Mouse (Mus musculus) spleen, adult 2 months (tissue): ENCODE data around the gene Gm42906.

Experiments
- CTCF ChIP-seq: fragments of 200-500 bp; IDR thresholded peaks from 2 replicates; pipeline ENCODE4 v1.5.1; 2011; ENCODE audit warnings: mild to moderate bottlenecking, inconsistent platforms; ENCODE audit not compliant: insufficient read depth, insufficient read length, insufficient replicate concordance; ENCODE audit errors: extremely low read depth
- POLR2A ChIP-seq: fragments of 200-500 bp; IDR thresholded peaks from 2 replicates; pipeline ENCODE4 v1.6.1; 2011; ENCODE audit warnings: low read depth, low read length, inconsistent platforms

GRCm38 (mm10) chr5:151299576-151299975 lies 128.4 kb downstream of the Gm42906 start:
- TF ChIP-seq CTCF (no peak), POLR2A (no peak)
